Mouse (Mus musculus) forebrain, embryonic 16.5 days (tissue): ENCODE measurements at regions not wholly inside any gene's neighbourhood (a gene's known extent, or its start where the extent isn't known, plus 50 kb on each side); places are given as distances from the start of the nearest gene placed in this dataset.

Experiments
- ATAC-seq: fragments of 200-750 bp; cut with Nextera tagmentation; 2 replicates; pipeline ENCODE4 v1.8.0; 2017; ENCODE audit warnings: mild to moderate bottlenecking, moderate library complexity
- H3K27ac ChIP-seq: fragments of 300-500 bp; sonication (generic); 2 replicates; pipeline ENCODE4 v1.5.1; 2014; ENCODE audit warnings: low read length, control low read depth
- H3K27me3 ChIP-seq: fragments of 300-500 bp; sonication (generic); replicated peaks from 2 replicates; pipeline ENCODE4 v1.6.1; 2014; ENCODE audit warnings: low read length; ENCODE audit not compliant: control insufficient read depth, insufficient read depth
- H3K36me3 ChIP-seq: fragments of 300-500 bp; sonication (generic); 2 replicates; pipeline ENCODE4 v1.6.1; 2014; ENCODE audit not compliant: control insufficient read depth, insufficient read depth
- H3K4me1 ChIP-seq: fragments of 300-500 bp; sonication (generic); replicated peaks from 2 replicates; pipeline ENCODE4 v1.6.1; 2014; ENCODE audit warnings: low read length; ENCODE audit not compliant: control insufficient read depth, insufficient read depth
- H3K4me2 ChIP-seq: fragments of 300-500 bp; sonication (generic); 2 replicates; pipeline ENCODE4 v1.6.1; 2014; ENCODE audit warnings: mild to moderate bottlenecking, low read length, control low read depth
- H3K4me3 ChIP-seq: fragments of 300-500 bp; sonication (generic); replicated peaks from 2 replicates; pipeline ENCODE4 v1.5.1; 2014; ENCODE audit warnings: mild to moderate bottlenecking, low read length, control low read depth
- H3K9ac ChIP-seq: fragments of 300-500 bp; sonication (generic); replicated peaks from 2 replicates; pipeline ENCODE4 v1.6.1; 2014; ENCODE audit warnings: low read depth, low read length, control low read depth
- H3K9me3 ChIP-seq: fragments of 300-500 bp; sonication (generic); 2 replicates; pipeline ENCODE4 v1.6.1; 2016; ENCODE audit warnings: low read length; ENCODE audit not compliant: control insufficient read depth
- WGBS: fragments of 180-500 bp; shearing (Covaris S2); extraction: QIAGEN DNeasy Blood & Tissue Kit; methylation state at CpG from one replicate; pipeline ENCODE4 v1.1.7; 2014; 5-methylcytosine and 5-hydroxymethylcytosine counted together

GRCm38 (mm10) chr11:63834631-63835030 is 87.5 kb downstream of the Hs3st3b1 start:
- Histone ChIP-seq H3K4me1 (no peaks in the 10 kb centered on the region), H3K27me3 (no peaks in the 10 kb centered on the region), H3K4me3 (no peak overlapping the region), H3K9ac (no peak overlapping the region), H3K9me3 (no peaks in the 10 kb centered on the region), H3K27ac (no peak overlapping the region), H3K36me3 (no peaks in the 10 kb centered on the region), H3K4me2 (no peak overlapping the region)
- no peak for ATAC-seq
- 49% methylated on average over 7 of the region's 7 CpGs for WGBS
